Mouse (Mus musculus) adrenal gland, postnatal 25 days (tissue): ENCODE results near the gene Zfp579. TPM values are rescaled to one million over a fixed set of nuclear protein-coding genes. Genes with fewer than 3 reads are reported as not detected.
"Not testable (repeated sequence)": the region's sequence is repeated elsewhere in the genome, so short reads cannot be mapped to it uniquely, and the experiment has no call there.

Experiments used
- DNase-seq: peaks from one replicate; pipeline ENCODE4 v3.0.0; 2021; ENCODE audit warnings: mixed read lengths
- total RNA-seq: library from RNA; stranded (reverse); gene quantifications from 2 replicates; pipeline ENCODE4 v1.2.3, GENCODE M21; 2021

Zfp579 gene
- total RNA-seq, 1 experiment from 2014 or later, result 31.6 TPM

DNA sequence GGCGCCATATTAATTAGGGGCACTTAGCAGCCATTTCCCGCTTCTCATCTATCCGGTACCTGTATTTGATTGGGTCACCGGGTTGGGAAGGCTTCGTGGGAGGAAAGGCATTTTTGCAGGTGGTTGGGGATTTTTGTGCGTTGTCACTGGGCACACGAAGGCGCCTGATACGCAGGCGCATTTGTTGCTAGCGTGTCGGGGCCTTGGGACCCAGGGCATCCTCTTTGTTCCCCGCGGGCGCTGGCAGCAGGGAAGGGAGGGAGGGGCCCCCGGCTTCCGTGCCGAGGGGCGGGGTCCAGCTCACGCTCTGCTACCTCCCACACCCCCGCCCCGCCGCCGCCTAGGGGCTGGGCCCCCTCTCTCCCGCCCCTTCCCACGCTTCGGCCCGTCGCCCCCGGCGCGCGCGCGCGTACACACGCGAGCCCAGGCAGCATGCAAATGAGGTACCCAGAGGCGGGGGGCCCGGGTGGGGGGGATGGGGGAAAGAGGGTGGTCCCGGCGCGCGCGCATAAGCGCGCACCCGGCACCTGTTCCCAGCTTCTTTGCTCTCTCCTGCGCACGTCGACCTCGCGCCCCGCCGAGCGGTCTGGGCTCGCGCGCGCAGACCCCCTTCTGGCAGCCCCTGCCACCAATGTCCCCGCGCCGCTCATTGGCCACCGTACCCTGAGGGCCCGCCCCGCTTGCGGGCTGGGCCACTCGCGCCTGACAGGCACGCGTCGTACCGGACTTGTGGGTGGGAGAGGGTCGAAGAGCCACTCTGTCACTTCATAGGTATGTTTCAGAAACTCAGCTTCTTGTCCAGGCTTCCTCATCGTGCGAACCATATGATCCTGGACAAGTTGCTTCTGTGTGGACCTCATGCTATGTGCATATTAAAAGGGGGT is 19.4 kb upstream of the Zfp579 start, which contains the start of gene Gm44973:
Gene Gm44973 (plus strand): TSS at position 379 of the 884 bp plus-strand sequence.
- peak; percentile 97 for DNase-seq

GRCm38 (mm10) chr7:5014251-5015117 is 18.5 kb upstream of the Zfp579 start, which contains the start of the genes Zfp524 and Fiz1:
TSS of gene Zfp524 (plus strand) at chr7:5014415.
TSS of gene Fiz1 (minus strand) at chr7:5014697.
- DNase-seq, result peak; percentile 95

DNA sequence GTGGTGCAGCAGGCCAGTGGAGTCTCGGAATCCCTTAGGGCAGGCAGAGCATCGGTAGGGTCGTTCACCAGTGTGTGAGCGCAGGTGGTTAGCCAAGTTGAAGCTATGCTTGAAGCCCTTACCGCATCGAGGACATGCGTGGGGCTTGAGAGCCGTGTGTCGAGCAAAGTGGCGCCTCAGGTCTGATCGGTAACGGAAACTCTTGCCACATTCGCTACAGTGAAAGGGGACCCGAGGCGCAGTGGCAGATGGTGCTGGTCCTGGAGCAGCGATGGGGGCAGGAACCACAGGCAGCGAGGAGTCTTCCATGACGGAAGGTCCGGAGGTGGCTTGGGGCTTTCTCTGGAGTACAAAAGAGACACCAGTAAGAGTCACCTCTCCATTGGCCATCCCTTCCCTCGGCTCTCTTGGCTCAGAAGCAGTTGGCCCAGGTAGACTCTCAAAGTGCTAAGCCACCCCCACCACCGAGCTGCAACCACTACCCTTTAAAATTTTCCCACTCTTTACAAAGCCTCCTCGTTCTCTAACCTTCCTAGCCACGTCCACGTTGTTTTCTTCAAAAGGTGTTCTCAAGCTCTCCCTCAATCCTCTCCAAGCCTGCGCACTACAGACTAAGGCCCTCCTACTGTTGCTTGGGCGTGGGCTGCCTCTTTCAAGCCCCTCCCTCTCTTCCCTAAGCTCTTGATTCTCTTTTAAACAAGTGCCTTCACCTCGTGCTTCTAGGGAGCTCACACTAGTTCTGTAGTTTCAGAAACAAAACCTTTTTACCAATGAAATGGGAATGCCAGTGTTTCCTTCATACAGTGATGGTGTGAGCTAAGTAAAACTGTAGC is 16.9 kb upstream of the Zfp579 start:
- DNase-seq, result no peak

DNA sequence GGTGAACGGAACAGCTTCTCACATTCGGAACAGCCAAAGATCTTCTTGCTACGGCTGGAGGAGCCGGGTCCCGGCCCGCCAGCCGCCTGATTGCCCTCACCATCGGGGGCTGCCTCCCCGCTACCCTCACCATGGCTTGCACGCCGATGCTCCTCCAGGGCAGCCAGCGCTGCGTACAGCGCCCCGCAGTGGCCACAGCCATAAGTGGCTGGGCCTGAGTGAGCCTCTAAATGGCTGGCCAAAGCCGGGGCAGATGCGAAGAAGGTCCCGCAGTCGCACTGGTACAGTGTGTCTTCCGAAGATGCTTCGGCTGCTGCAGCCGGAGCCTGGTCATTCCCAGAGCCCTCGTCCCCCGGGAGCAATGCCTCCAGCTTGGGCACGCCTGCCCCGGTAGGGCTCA is 12.3 kb upstream of the Zfp579 start:
- DNase-seq, result no peak

DNA sequence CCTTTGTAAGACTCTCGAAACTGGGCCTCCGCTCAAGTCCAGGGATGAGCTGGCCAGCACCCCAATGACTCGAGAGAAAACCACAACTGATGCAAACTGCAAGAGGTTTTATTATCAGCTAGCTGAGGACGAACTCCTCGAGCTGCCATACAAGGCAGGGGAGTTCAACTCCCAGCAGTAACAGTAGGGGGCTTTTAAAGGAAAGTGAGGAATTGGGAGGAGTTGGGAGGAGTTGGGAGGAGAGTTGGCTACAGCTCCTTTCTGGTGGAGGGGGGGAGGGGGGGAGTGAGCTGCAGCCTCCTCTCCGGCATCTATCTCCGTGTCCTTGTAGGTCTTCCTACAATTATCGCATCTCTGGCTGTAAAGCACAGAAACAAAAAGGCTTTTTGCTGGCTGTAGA is 6.9 kb upstream of the Zfp579 start:
- not testable (repeated sequence) for DNase-seq

DNA sequence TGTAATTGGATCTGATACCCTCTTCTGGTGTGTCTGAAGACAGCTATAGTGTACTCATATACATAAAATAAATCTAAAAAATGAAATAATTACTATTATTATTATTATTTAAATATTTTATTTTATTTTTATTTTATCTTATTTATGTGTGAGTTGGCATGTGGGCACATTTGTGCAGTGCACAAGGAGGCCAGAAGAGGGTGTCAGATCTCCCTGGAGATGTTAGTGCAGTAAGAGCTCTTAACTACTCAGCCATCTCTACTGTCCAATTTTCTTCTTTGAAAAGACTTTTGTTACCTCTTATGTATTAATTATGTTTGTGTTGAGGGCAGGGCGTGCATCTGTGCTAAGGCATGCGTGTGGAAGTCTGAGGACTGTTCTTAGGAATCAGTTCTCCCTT is 3.9 kb upstream of the Zfp579 start:
- DNase-seq, result peak; percentile 33

DNA sequence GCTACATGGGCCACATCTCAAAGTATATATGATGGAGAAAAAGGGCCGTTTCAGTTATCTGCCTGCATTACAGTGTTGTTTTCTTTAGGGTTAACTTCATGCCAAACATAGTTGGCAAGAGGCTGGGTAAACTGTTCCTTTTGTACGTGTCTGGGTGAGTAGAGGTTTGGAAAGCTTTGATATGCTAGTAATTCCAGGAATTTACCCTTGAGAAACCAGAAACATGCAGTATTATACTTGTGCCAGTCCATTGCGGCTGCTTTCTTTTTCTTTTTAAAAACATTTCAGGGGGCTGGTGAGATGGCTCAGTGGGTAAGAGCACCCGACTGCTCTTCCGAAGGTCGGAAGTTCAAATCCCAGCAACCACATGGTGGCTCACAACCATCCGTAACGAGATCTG is 976 bp upstream of the Zfp579 start:
- no peak for DNase-seq

DNA sequence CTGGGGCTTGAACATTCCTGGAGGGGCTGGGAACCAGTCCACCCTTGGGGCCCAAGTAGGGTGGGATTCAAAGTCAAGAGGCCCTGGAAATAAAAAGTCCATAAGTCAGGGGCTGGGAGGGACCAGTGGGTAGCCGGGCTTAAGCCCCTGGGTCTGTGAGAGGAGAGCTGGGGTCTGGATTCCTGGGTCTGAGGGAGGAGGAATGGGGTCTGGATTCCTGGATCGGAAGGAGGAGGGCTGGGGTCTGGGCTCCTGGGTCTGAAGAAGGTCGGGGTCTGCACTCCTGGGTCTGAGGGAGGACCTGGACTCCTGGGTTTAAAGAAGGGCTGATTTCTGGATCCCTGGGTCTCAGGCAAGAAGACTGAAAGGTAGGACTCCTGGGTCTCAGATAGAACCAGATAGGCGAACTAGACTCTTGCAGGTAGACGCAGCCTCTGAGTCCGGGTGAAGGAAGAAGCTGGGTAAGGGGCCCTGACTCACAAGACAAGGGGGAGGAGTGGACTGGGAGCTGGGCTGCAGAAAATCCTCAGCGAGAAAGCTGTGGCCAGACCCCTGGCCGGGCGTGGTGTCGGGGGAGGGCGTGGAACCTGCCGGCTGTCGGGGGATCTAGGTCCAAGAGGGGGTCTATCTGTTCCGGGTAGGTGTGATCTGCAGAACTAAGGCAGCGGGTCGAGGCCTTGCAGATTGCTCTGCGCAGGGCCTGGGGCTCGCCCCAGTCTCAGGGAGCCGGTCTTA is 523 bp downstream of the Zfp579 start:
- DNase-seq, result no peak

DNA sequence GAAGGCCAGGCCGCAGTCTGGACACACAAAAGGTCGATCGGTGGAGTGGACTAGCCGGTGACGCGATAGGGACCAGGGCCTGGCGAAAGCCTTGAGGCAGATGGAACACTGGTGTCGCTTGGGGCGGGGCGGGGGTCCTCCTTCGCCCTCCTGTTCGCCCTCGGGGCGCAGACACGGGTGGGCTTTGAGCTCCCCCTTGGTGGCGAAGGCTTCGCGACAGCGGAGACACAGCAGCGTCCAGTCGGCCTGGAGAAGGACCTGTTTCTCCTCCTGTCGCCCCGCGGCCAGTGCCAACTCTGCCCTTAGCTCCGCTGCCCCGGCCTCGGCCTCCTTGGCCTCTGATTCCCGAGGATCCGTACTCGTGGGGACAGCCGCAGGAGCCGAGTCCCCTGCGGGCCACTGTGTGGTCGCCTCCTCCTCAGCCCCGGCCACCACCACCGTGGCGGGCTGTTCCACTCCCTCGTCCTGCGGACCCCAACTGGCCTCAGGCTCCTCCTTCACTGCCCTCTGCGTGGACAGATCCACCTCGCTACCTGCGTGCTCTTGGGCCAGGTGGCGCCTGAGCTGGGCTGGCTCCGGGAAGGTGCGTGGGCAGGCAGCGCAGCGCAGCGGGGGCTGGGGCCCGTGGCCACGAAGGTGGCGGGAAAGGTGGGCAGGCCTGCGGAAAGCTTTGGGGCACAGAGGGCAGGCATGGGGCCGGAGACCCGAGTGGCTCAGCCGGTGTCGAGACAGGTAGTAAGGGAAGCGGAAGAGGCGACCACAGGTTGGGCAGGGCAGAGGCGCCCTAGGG is 1.8 kb downstream of the Zfp579 start:
- no peak for DNase-seq

DNA sequence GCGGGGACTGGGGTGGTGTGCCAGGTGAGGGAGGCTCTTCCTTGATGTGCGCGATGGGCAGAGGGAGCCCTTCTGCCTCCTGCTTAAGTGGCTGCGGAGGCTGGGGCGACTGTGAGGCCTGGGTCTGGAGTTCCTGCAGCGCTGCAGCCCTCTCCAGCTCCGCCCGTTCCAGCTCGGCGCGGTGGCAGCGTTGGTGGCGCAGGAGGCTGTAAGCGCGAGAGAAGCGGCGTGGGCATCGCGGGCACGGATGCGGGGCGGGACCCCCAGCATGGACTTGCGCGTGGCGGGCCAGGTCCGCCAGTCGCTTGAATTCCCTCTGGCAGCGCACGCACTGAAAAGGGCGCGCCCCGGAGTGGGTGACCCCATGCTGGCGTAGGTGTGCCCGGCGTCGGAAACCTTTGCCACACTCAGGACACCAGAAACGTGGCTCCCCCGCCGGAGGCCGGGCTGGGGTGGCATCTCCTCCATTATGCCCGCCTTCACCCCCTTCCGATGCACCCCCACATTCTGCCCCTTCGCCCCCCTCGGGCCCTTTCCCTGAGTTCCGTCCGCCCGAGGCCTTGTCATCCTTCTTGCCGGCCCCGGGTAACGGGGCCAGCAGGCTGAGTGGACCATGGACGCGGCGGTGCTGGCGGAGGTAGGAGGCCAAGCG is 2.5 kb downstream of the Zfp579 start:
- DNase-seq, result no peak

- no peak for DNase-seq
Measured at GRCm38 (mm10) chr7:4988250-4988649, 7.7 kb downstream of the Zfp579 start.

DNA sequence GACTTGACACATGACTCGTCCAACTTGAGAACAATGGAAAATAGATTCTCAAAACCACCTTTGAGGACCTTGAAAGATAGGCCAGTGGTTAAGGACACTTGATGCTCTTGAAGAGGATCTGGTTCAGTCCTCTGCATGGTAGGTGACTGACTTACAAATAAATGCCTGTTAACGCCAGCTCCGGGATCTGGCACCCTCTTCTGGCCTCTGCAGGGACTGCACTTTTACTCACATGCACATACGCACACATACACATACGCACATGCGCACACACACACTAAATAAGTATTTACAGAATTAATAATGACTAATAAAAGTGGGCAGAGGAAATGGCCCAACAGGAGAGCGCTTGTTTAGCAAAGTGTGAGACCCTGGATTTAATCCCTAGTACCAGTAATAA is 19.1 kb downstream of the Zfp579 start:
- no peak for DNase-seq

- no peak for DNase-seq
Measured at GRCm38 (mm10) chr7:4975455-4975854, 20.5 kb downstream of the Zfp579 start.

DNA sequence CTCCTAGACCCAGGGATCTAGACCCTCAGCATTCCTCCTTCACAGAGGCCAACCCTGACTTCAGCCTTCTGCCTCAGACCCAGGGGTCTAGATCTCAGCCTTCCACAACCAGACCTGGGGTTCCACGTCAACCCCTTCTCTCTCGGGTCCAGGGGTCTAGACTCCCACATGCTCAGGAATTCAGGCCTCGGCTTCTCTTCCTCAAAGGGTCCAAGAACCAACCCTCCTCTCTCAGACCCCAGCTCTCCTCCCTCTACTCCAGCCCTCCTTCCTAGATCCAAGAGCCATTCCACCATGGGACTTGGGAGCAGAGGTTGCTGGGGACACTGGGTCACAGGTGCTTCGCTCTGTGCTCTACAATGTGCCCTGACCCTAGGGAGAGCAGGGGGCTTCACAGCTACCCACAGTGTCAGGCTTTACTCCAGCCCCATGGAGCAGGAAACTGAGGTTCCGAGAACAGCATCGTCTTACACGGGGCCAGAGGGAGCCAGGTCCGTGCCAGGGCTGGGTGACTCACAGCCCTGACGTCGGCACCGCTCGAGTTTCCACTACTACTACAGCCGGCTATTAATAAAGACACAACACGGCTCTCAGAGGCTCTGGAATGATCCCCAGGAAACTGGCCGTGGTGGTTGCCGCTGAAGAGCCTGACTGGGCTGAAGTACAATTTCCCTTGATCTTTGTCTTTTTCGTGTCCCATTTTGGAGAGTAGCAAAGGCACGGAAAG is 23.5 kb downstream of the Zfp579 start:
- peak; percentile 75 for DNase-seq

DNA sequence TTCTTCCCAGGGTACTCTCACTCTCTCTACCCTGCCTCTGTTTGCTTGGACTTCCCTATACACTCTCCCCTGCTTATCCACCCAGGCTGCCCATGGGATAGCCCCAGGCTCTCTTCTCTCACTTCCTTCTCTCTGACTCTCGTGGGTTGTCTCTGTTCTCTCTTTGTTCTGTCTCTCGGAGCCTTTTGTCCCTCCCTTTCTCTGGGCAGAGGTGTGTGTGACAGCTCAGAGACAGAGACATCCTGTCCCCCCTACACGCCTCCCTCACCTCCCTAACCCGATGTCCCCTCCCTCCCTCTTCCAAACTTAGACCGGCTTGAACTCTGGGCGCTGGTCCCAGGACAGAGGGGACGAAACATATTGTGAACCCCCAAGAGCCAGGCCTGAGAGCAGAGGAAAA is 24.2 kb downstream of the Zfp579 start:
- DNase-seq, result no peak

GRCm38 (mm10) chr7:4971068-4971467 is 24.9 kb downstream of the Zfp579 start, which contains the start of gene Sbk3:
TSS of gene Sbk3 (minus strand) at chr7:4971168.
- DNase-seq, result no peak

DNA sequence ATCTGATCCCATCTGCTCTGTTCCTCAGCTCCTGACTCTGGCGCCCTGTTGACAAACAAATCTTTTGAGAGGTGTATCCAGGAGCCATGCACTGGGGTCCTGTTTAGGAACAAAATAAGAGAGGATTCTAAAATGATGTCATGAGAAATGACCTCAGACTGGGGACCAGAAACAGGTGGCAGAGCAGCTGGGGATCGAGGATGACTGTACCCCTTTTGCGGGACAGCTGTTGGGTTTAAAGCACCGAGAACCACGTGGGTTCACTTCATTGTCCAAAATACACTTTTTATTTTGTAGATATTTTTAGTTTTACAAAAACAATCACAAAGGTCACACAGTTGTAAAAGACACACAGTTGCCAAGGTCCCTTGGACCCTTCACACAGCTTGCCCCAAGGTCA is 31.0 kb downstream of the Zfp579 start:
- no peak for DNase-seq

GRCm38 (mm10) chr7:4964272-4964671 is 31.7 kb downstream of the Zfp579 start, which contains the start of gene Sbk2:
TSS of gene Sbk2 (minus strand) at chr7:4964406.
- DNase-seq, result peak; percentile 85

- no peak for DNase-seq
Measured at GRCm38 (mm10) chr7:4963527-4963926, 32.4 kb downstream of the Zfp579 start.
